Mouse (Mus musculus) intestine, postnatal 0 days (tissue): Measurements from ENCODE around the gene Slc43a2. TPM values are rescaled to one million over a fixed set of nuclear protein-coding genes. Genes with fewer than 3 reads are reported as not detected.
A peak's percentile ranks its signal among the peaks of the same experiment; 100 is the strongest.

Experiments used
- ATAC-seq: fragments of 200-750 bp; cut with Nextera tagmentation; 2 replicates; pipeline ENCODE4 v1.8.0; 2017; ENCODE audit warnings: mild to moderate bottlenecking, moderate TSS enrichment, moderate library complexity
- H3K27ac ChIP-seq: fragments of 300-500 bp; sonication (generic); 2 replicates; pipeline ENCODE4 v1.5.1; 2014; ENCODE audit warnings: mild to moderate bottlenecking, low read depth, low read length, moderate library complexity
- H3K27me3 ChIP-seq: fragments of 300-500 bp; sonication (generic); replicated peaks from 2 replicates; pipeline ENCODE4 v1.6.1; 2014; ENCODE audit warnings: low read length, mixed read lengths; ENCODE audit not compliant: control insufficient read depth, insufficient read depth
- H3K36me3 ChIP-seq: fragments of 300-500 bp; sonication (generic); 2 replicates; pipeline ENCODE4 v1.6.1; 2014; ENCODE audit warnings: mild to moderate bottlenecking, moderate library complexity; ENCODE audit not compliant: control insufficient read depth, insufficient read depth
- H3K4me1 ChIP-seq: fragments of 300-500 bp; sonication (generic); replicated peaks from 2 replicates; pipeline ENCODE4 v1.6.1; 2014; ENCODE audit warnings: antibody characterized with exemption, low read length, mixed read lengths; ENCODE audit not compliant: control insufficient read depth, insufficient read depth
- H3K4me2 ChIP-seq: fragments of 300-500 bp; sonication (generic); replicated peaks from 2 replicates; pipeline ENCODE4 v1.6.1; 2014; ENCODE audit warnings: low read depth, mild to moderate bottlenecking, moderate library complexity
- H3K4me3 ChIP-seq: fragments of 300-500 bp; sonication (generic); 2 replicates; pipeline ENCODE4 v1.5.1; 2014; ENCODE audit warnings: low read depth, low read length
- H3K9ac ChIP-seq: fragments of 300-500 bp; sonication (generic); 2 replicates; pipeline ENCODE4 v1.6.1; 2014; ENCODE audit warnings: mild to moderate bottlenecking, low read depth, low read length
- H3K9me3 ChIP-seq: fragments of 300-500 bp; sonication (generic); 2 replicates; pipeline ENCODE4 v1.6.1; 2016; ENCODE audit warnings: mixed run types; ENCODE audit not compliant: control insufficient read depth
- CTCF ChIP-seq: sonication (generic); IDR thresholded peaks from 2 replicates; pipeline ENCODE4 v1.5.1; 2016; ENCODE audit warnings: low read depth, mild to moderate bottlenecking, control low read depth, antibody characterized with exemption, moderate library complexity
- WGBS: fragments of 180-500 bp; shearing (Covaris S2); extraction: QIAGEN DNeasy Blood & Tissue Kit; methylation state at CpG from one replicate; pipeline ENCODE4 v1.1.7; 2014; 5-methylcytosine and 5-hydroxymethylcytosine counted together
- polyA plus RNA-seq: library from polyadenylated mRNA; unstranded; fragments of >200 nt; fragmentation: Nextera tagmentation; extraction: Ambion mirVana; gene quantifications from 2 replicates; pipeline ENCODE4 v1.2.1, GENCODE M21; 2015

The Slc43a2 gene
- polyA plus RNA-seq, 1 experiment from 2014 or later = 46.4 TPM

GRCm38 (mm10) chr11:75562840-75563239 is 31.3 kb downstream of the Slc43a2 start:
- WGBS = 90% methylated on average over 8 of the region's 8 CpGs
- no peak overlapping the region for H3K9ac ChIP-seq
- no peak overlapping the region for H3K4me3 ChIP-seq
- H3K9me3 ChIP-seq = no peaks in the 10 kb centered on the region
- H3K4me1 ChIP-seq = peaks cover 18% of the 10 kb centered on the region; the same call in 1 of the 2 replicates
- no peak for ATAC-seq
- peaks cover 11% of the 10 kb centered on the region; the same call in 1 of the 2 replicates for H3K36me3 ChIP-seq
- TF ChIP-seq CTCF = peak; percentile 45
- H3K27me3 ChIP-seq = no peaks in the 10 kb centered on the region
- H3K4me2 ChIP-seq = no peak overlapping the region
- no peak overlapping the region; the same call in 1 of the 2 replicates for H3K27ac ChIP-seq

GRCm38 (mm10) chr11:75563851-75564548 is 32.5 kb downstream of the Slc43a2 start:
- H3K27me3 ChIP-seq = no peaks in the 10 kb centered on the region
- H3K27ac ChIP-seq = peak overlapping the region; percentile 29
- no peak overlapping the region for H3K4me2 ChIP-seq
- WGBS = 48% methylated on average over 18 of the region's 18 CpGs
- peaks cover 18% of the 10 kb centered on the region; the same call in 1 of the 2 replicates for H3K4me1 ChIP-seq
- no peak overlapping the region for H3K4me3 ChIP-seq
- H3K9ac ChIP-seq = 0 out of 2 replicates have a peak overlapping the region, but pooled peaks have one; percentile 7
- no peaks in the 10 kb centered on the region for H3K9me3 ChIP-seq
- no peak for TF ChIP-seq CTCF
- peaks cover 11% of the 10 kb centered on the region; the same call in 1 of the 2 replicates for H3K36me3 ChIP-seq
- no peak for ATAC-seq

GRCm38 (mm10) chr11:75565849-75566248 is 34.4 kb downstream of the Slc43a2 start:
- no peak for TF ChIP-seq CTCF
- Histone ChIP-seq H3K27me3 (no peaks in the 10 kb centered on the region), H3K4me1 (peaks cover 18% of the 10 kb centered on the region; the same call in 1 of the 2 replicates), H3K36me3 (peaks cover 11% of the 10 kb centered on the region; the same call in 1 of the 2 replicates), H3K9me3 (no peaks in the 10 kb centered on the region), H3K4me3 (no peak overlapping the region), H3K27ac (no peak overlapping the region), H3K9ac (no peak overlapping the region), H3K4me2 (no peak overlapping the region)
- no peak for ATAC-seq
- WGBS = 76% methylated on average over 2 of the region's 2 CpGs

- ATAC-seq = no peak
- no peak overlapping the region for H3K4me3 ChIP-seq
- peak overlapping the region; percentile 29; the same call in 1 of the 2 replicates for H3K27ac ChIP-seq
- 75% methylated on average over 13 of the region's 13 CpGs for WGBS
- H3K36me3 ChIP-seq = peaks cover 11% of the 10 kb centered on the region; the same call in 1 of the 2 replicates
- H3K9me3 ChIP-seq = no peaks in the 10 kb centered on the region
- no peak overlapping the region for H3K4me2 ChIP-seq
- H3K9ac ChIP-seq = no peak overlapping the region
- TF ChIP-seq CTCF = no peak
- H3K27me3 ChIP-seq = no peaks in the 10 kb centered on the region
- H3K4me1 ChIP-seq = peaks cover 12% of the 10 kb centered on the region; the same call in 1 of the 2 replicates
These were observed 35.0 kb downstream of the Slc43a2 start for GRCm38 (mm10) chr11:75566276-75567196.

GRCm38 (mm10) chr11:75567346-75568114 is 36.0 kb downstream of the Slc43a2 start:
- 28% methylated on average over 9 of the region's 9 CpGs for WGBS
- peak overlapping the region; percentile 51 for H3K27ac ChIP-seq

More at GRCm38 (mm10) chr11:75567346-75568114, 36.0 kb downstream of the Slc43a2 start:
- H3K27me3 ChIP-seq = no peaks in the 10 kb centered on the region
- H3K36me3 ChIP-seq = peaks cover 11% of the 10 kb centered on the region; the same call in 1 of the 2 replicates
- H3K4me3 ChIP-seq = no peak overlapping the region
- no peak overlapping the region for H3K9ac ChIP-seq
- H3K9me3 ChIP-seq = no peaks in the 10 kb centered on the region
- peaks cover 14% of the 10 kb centered on the region; the same call in 1 of the 2 replicates for H3K4me1 ChIP-seq
- ATAC-seq = peak; percentile 12; the same call in 1 of the 2 replicates
- no peak for TF ChIP-seq CTCF
- H3K4me2 ChIP-seq = no peak overlapping the region
